Mouse (Mus musculus) MEL (cell line): ENCODE measurements around the gene Tsc22d3.

Experiments
- CHD1 ChIP-seq: IDR thresholded peaks from 2 replicates; pipeline ENCODE4 v1.6.1; 2012; ENCODE audit warnings: low read depth, mild to moderate bottlenecking, inconsistent platforms, low read length, improper control_type of control experiment
- CTCF ChIP-seq, 3 experiments: IDR thresholded peaks in 2 of 3; conservative IDR thresholded peaks in 1 of 3; 2 replicates each; pipeline ENCODE4 v1.5.1; 2011 to 2012; ENCODE audit warnings: low read length in 3 of 3, low read depth in 2 of 3, mild to moderate bottlenecking in 2 of 3, improper control_type of control experiment in 1 of 3, inconsistent platforms in 1 of 3, mixed read lengths in 1 of 3, moderate library complexity in 1 of 3; ENCODE audit not compliant: control insufficient read depth in 1 of 3, insufficient read depth in 1 of 3, poor library complexity in 1 of 3, severe bottlenecking in 1 of 3
- E2F4 ChIP-seq: IDR thresholded peaks from 2 replicates; pipeline ENCODE4 v1.6.1; 2011; ENCODE audit warnings: low read depth, low read length, improper control_type of control experiment, borderline replicate concordance
- HCFC1 ChIP-seq: IDR thresholded peaks from 2 replicates; pipeline ENCODE4 v1.6.1; 2012; ENCODE audit warnings: low read depth, mild to moderate bottlenecking, inconsistent platforms, low read length, improper control_type of control experiment, moderate library complexity
- JUND ChIP-seq: IDR thresholded peaks from 2 replicates; pipeline ENCODE4 v1.6.1; 2011; ENCODE audit warnings: low read depth, mild to moderate bottlenecking, improper control_type of control experiment, low read length
- TCF12 ChIP-seq: IDR thresholded peaks from 2 replicates; pipeline ENCODE4 v1.6.1; 2014; ENCODE audit warnings: low read depth, mild to moderate bottlenecking, inconsistent platforms, low read length, improper control_type of control experiment, moderate library complexity
- ZC3H11A ChIP-seq: IDR thresholded peaks from 2 replicates; pipeline ENCODE4 v1.6.1; 2012; ENCODE audit warnings: low read depth, mild to moderate bottlenecking, inconsistent platforms, low read length, improper control_type of control experiment

GRCm38 (mm10) chrX:140541711-140542473 is 58.6 kb downstream of the Tsc22d3 start:
- TF ChIP-seq CTCF (IDR thresholded peaks at IDR 0.05 in 2 of 3, conservative IDR thresholded peaks at IDR 0.05 in 1 of 3; ENCODE audit: control insufficient read depth in 1 of 3, insufficient read depth in 1 of 3, low read depth in 2 of 3, low read length in 3 of 3, poor library complexity in 1 of 3, severe bottlenecking in 1 of 3) (no peak), TCF12 (no peak), ZC3H11A (no peak), JUND (no peak), HCFC1 (no peak), E2F4 (no peak), CHD1 (no peak)
